Mouse (Mus musculus) cerebellum, adult 18-20 months (tissue): ENCODE data around the gene Clcn6.
A peak's percentile ranks its signal among the peaks of the same experiment; 100 is the strongest.

Experiments used
- DNase-seq, 2 experiments: peaks; one replicate each; pipeline ENCODE4 v3.0.0; 2021

Clcn6 gene

GRCm38 (mm10) chr4:148038600-148039253 is at the start of gene Clcn6, which contains the start of gene Mthfr:
Gene Clcn6 (minus strand): TSS chr4:148038821.
Gene Mthfr (plus strand): TSS chr4:148039077.
- peak; percentile 99 to 100 for DNase-seq

- DNase-seq, result peak; percentile 95 to 96
Measured at GRCm38 (mm10) chr4:148087907-148088527, 49.4 kb upstream of the Clcn6 start, which contains the start of gene Agtrap. Gene Agtrap (minus strand): TSS chr4:148088031.

GRCm38 (mm10) chr4:148087091-148087906 is 48.7 kb upstream of the Clcn6 start:
- DNase-seq, result no peak

- DNase-seq, result no peak
Measured at GRCm38 (mm10) chr4:148085907-148086305, 47.3 kb upstream of the Clcn6 start.

GRCm38 (mm10) chr4:148085131-148085906 is 46.7 kb upstream of the Clcn6 start:
- no peak for DNase-seq

- no peak for DNase-seq
Measured at GRCm38 (mm10) chr4:148084261-148084714, 45.7 kb upstream of the Clcn6 start.

GRCm38 (mm10) chr4:148083176-148083899 is 44.7 kb upstream of the Clcn6 start:
- DNase-seq, result no peak

GRCm38 (mm10) chr4:148082257-148083044 is 43.8 kb upstream of the Clcn6 start:
- DNase-seq, result peak; percentile 54 to 60

- DNase-seq, result no peak
Measured at GRCm38 (mm10) chr4:148081201-148081600, 42.6 kb upstream of the Clcn6 start.

GRCm38 (mm10) chr4:148080597-148080973 is 42.0 kb upstream of the Clcn6 start:
- peak; percentile 53 to 56 for DNase-seq

- no peak for DNase-seq
Measured at GRCm38 (mm10) chr4:148079944-148080596, 41.4 kb upstream of the Clcn6 start.

GRCm38 (mm10) chr4:148079212-148079611 is 40.6 kb upstream of the Clcn6 start:
- DNase-seq, result no peak

GRCm38 (mm10) chr4:148075881-148076280 is 37.3 kb upstream of the Clcn6 start:
- DNase-seq, result no peak

GRCm38 (mm10) chr4:148075259-148075658 is 36.6 kb upstream of the Clcn6 start:
- DNase-seq, result peak; percentile 47 to 50

- no peak for DNase-seq
Measured at GRCm38 (mm10) chr4:148074521-148075189, 36.0 kb upstream of the Clcn6 start.

GRCm38 (mm10) chr4:148071508-148071907 is 32.9 kb upstream of the Clcn6 start:
- DNase-seq, result no peak

- no peak for DNase-seq
Measured at GRCm38 (mm10) chr4:148069602-148070218, 31.1 kb upstream of the Clcn6 start.

GRCm38 (mm10) chr4:148067346-148067745 is 28.7 kb upstream of the Clcn6 start:
- DNase-seq, result no peak

GRCm38 (mm10) chr4:148066401-148066744 is 27.8 kb upstream of the Clcn6 start:
- DNase-seq, result no peak
